Mouse (Mus musculus) yolk sac, embryonic 10.5 days (tissue): ENCODE measurements around the gene Psmd2.

ENCODE experiments used
- DNase-seq: peaks from one replicate; pipeline ENCODE4 v3.0.0-alpha.2; 2017; ENCODE audit warnings: low spot score

The Psmd2 gene

DNA sequence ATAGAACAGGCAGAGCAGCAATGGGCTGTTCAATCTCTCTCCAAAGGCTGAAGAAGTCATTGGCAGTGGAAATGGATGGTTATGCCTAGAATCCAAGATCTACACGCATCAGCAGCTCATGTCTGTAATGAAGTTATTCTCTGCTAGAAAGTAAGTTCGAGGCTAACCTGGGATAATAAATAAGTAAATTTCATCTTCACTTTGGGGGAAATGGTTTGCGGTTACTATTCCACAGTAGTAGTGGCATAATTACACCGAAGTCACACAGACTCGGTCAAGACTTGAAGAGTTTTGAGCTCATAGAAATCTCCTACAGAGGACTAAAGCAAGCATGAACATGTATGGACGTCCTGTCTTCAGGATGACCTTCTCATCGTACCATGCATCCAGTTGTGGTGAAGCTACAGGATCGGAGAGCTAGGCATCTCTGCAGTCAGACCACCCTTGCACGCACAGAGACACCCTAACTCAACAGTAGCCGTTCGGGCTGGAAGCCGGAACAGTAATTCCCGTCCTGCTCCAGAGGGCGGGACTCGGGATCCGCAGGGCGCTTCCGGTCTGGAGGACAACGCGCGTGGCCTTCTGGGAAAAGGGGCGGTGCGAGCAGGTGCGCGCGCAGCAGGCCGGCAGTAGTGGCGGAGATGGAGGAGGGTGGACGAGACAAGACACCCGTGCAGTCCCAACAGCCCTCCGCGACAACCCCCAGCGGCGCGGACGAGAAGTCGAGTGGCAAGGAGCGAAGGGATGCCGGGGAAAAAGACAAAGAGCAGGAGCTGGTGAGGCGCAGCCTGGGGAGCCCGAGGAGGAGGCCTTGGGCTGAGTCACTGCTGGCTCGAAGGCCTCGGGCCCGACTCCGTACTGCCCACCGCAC is at the start of gene Psmd2:
Gene Psmd2, plus strand, starts transcription at position 577 of the 871 bp plus-strand sequence.
- peak; percentile 94 for DNase-seq

DNA sequence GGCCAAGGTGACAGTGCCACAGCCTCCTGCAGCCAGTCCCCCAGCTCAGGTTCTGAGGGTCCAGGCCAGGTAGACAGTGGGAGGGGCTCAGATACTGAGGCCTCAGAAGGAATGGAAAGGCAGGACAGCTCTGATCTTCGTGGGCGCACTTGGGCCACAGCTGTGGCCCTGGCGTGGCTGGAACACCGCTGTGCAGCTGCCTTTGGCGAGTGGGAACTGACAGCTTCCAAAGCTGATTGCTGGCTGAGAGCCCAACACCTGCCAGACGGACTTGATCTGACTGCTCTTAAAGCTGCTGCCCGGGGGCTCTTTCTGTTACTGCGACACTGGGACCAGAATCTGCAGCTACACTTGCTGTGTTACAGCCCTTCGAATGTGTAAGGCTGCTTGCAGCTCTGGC is 46.7 kb upstream of the Psmd2 start:
- DNase-seq: no peak

DNA sequence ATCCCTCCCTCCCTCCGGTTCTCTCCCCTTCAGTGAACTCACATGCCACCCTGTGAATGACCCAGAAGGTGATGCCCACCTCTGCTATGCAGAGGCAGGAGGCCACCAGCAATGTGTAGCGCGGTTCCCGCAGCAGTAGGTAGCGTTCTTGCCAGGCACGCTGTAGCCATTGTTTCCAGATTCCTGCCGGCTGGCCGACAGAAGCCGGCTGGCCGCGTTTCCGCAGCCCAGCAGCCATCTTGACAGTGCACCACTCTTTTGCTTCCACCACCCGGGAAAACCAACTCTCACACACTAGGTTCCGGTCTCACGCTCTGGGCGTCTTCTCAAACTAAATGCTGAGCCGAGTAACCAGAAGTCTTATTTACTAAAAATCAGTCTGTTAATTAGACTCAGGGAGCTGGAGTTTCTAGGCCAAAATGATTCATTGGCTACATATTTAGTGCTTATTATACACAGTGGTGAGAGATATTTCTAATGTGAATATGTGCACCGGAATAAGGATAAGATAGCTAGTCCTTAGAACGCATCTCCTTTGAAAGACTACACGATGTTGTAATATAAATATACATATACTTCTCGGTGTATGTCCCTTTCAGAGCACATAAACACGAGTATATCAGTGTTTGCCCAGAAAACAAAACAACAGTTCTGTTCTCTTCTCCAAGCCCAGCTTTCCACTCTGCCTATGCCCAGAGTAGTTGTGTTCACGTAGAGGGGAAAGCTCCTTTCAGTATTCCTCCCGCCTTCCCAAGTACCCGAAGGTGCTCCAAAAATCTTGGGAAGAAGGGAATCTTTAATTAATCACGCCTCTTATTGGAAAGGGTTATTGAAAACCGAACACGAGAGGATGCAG is 40.7 kb upstream of the Psmd2 start:
- DNase-seq: peak; percentile 86

DNA sequence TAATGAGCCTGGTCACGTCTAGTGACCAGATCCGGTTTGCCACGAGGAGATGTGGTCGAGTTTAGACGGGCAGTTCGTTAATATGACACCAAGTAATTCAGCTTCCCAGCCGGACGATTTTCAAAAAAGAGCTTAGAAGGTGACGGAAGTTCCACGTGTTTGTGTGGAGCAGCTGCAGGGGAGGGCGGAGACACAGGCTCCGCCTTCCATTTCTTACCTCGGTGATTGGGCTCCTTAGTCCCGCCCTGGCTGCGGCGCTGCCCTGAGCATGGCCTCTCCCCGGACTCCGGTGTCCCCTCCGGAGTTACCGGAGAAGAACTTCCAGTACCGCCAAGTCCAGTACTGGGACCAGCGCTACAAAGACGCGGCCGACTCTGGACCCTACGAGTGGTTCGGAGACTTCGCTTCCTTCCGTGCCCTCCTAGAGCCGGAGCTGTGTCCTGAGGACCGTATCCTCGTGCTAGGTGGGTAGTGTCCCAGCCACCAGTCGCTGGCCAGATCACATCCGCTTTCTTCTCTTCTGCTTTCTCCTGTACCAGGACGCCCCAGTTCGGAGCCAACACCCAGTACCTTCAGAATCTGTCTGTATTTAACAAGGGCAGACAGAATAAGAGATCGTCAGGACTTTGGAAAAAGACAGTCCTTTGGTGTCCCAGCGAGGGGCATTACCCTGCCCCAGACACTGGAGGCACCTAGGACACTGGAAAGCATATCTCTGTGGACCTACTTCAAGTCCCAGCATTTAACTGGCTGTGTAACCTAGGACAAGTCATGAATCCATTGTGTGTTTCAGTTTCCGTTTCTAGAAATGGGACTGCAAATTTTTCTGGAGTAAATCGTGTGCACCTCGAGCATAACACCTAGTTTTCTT is 39.9 kb upstream of the Psmd2 start, which contains the start of the genes Eef1akmt4, Gm49333 and Alg3:
Gene Eef1akmt4, plus strand, starts transcription at position 237 of the 871 bp plus-strand sequence.
Gene Gm49333, plus strand, starts transcription at position 254 of the 871 bp plus-strand sequence.
Gene Alg3, minus strand, starts transcription at position 379 of the 871 bp plus-strand sequence.
- peak; percentile 91 for DNase-seq

DNA sequence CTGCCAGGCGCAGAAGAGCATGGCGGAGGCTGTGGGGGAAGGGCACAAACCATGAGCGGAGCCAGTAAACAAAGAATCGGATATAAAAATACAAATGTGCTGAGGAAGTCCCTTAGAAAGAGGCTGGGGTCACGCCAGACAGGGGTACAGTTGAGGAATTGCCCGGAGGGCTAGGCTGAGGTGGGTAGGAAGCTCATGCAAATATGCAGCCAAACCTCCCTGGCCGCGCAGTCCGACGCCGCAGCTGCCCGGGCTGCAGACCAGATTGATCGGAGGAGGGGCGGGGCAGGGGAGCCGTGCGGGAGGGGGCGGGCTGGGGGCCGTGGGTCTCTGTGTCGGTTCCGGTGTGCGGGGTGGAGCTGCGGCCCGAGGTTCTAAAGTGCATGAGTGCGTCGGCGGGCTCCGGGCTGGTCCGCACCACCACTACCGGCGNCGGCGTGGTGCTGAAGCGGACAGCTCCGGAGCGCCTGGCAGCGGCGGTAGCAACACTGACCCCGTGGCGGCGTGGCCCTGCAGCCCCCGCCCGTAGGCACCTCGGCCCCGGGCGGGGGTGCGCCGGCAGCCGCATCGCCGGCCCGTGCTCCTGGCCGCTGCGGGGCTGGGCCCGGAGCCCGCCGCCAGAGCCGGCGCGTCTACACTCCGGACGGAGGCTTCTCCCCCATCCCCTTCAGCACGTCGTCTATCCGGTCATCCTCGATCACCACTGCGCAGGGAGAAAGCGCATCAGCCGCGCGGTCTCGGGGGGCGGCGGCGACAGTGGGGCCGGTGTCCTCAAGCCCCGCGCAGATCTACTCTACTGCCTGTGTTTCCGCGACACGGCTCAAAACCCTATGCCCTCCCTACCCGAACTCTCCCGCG is 31.7 kb upstream of the Psmd2 start:
- DNase-seq: peak; percentile 48

DNA sequence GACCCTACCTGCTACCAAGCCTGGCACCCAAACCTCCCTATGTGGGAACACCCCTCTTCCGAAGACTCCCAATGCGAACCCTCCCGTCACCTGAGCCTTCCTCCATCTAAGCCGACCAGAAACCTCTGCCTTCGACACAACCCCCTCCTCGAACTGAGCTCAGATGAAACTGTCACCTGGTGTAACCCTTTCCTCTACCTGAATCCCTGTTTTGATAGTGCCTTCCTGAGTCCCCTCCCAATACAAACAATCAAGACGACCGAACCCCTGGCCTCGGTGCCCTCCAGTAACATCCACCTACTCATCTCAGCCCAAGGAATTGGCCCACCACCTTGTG is 31.1 kb upstream of the Psmd2 start:
- DNase-seq: no peak

DNA sequence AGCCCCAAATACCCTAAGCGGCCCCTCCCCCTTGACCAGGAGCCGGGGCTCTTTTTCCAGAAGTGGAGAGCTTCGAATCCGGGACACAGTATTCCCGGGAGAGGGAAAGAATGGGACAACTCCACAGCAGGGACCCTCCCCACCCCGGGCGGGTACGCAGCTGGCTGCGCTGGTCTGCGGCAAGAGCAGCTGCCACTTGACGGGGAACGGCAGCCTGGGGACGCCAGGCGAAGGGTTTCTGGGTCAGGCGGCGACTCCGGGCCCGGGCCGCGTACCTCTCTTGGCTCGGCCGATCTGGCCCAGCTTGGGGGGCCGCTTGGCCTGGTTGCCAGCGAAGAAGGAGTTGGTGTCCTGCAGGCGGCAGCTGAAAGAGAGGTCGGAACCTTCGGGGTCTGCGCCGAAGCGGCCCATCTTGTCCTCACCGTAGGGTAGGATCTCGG is 30.7 kb upstream of the Psmd2 start:
- no peak for DNase-seq

DNA sequence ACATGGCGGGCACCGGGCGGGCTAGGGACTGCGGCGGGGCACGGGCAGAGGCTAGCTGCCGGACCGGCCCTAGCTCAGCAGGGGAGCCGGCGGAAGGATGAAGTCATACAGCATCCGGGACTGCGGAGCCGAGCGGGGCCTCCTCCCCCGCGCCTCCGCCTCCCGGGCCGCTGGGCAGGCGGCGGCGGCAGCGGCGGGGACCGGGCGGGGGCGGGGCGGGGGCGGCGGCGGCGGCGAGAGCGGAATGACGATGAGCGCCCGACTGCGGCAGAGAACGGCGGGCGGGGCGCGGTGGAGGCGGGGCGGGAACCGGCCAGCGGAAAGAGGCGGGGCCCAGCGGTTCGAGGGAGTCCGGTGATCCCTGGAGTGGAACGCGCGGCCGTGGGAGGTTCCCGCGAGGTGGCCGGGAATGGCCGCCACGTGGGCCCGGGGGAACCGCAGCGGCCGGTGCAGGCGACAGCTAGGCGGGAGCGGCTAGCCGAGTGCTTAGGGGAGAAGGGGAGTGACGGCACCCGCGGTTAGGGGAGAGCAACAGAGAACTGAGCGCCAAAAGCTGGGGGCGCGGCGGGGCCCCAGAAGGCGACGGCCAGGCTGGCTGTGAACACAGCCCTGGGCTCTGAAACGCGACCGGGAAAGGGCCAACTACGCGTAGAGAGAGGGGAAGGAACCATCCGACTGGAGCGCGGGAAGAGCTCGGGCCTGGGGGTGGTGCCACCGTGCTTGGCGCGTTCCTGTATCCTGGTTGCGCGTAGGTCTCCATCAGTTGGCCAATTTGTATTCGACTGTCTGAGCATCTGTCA is 30.1 kb upstream of the Psmd2 start, which contains the start of gene Camk2n2:
Gene Camk2n2, minus strand, starts transcription at position 97 of the 800 bp plus-strand sequence.
- peak; percentile 63 for DNase-seq

DNA sequence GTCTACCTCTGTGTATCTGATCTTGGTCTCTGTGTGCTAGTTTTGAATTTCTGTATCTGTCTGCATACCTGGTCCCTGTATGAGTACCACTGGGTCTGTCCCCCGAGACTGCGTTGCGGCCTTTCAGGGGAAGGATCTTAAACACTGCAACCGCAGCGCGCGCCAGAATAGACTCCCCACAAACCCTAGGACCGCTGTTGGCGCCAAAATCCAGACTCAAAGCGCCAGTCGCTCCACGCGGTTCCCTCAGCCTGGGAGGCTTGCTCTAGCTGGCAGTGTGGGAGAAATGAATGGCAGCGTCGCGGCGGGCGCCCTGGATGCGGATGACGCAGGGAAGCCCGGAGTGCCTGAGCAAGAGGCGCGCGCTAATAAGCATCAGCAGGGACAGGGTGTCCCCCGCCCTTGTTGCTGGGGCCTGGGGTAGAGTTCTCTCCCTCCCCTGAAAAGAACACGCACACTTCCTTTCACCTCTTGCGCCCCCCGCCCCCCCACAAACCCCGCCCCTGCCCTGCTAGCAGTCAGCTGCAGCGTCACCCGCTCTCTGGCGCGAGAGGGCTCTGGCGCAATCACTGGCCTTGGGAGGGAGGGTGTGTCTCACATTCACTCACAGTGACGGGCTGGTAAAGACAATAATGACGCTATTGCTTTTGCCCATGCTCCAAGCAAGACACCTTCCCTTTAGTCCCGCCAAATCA is 29.3 kb upstream of the Psmd2 start:
- DNase-seq: peak; percentile 80

DNA sequence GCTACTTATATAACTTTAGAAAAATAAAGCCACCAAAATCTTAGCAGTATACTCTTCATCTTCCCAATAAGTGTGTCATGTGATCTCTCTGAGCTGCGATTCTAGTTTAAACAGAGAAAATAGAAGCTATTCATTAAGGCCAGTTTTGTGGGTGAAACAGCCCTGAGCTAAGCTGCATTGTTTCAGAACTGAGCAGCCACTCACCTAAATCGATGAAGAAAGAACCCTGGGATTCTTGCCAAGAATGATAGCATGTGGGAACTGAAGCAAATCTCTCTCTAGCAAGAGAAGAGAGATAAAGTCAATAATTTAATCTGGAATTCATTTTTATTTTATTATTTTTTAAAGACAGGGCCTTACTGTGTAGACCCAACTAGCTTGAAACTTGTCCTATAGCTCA is 28.2 kb upstream of the Psmd2 start:
- no peak for DNase-seq

DNA sequence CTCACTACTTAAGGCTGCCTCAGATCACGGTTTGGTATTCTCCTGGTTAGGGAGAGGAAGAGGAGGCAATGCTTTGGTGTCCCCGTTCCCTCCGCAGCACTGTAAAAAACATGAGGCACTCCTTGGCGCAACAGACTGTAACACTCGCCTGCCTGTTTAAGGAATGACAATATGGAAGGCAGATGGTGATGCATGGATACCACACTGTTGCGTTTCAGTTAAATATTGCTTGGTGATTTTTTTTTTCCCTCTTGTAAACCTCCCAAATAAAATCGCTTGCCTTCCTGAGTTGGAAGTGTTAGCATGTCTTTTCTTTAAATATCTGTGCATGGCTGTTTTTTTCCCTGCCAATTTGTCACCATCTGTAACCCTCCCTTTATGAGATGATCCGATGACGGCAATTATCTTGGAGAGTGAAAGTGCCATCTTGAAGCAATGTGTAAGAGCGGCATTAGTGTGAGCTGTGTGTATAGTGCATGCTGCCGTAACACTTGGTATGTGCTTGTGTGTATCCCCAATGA is 22.5 kb upstream of the Psmd2 start:
- DNase-seq: no peak

DNA sequence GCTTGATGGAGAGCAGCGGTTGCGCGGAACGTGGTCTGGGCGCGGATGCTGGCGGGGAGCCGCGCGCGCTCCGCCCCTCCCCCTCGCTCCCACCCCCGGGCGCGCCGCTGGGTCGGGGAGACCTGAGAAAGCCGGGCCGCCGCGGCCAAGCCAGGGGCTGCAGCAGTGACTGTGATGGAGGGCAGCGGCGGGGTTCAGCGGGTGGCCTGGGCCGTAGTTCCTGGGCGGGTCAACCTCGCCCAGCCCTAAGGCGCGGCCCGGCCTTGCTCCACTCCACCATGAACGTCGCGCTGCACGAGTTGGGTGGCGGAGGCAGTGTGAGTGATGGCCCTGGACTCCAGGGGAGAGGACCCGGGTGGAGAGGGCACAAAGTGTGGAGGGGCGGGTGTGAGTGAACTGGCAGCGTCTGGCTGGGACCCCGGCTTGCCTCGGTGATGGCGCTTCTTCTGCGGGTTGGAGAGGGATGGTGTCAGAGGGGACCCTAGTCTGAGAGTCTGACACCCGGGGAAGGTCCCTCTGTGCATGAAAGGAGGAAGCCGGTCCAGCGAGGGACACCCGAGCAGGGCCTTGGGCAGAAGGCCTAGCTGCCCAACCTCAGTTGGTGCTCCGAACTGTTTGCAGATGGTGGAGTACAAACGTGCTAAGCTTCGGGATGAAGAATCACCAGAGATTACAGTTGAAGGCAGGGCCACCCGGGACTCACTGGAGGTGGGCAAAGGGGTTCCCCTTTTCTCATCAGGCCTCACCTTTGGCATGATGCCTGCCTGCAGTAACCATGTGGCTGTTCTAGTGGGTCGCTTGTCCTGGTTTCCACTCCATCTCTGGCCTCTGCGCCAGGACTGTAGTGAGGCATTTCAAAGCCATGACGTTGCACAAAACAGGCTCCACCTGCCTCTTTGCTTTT is 21.5 kb upstream of the Psmd2 start, which contains the start of gene Ece2:
Gene Ece2, plus strand, starts transcription at position 98 of the 904 bp plus-strand sequence.
- DNase-seq: no peak

DNA sequence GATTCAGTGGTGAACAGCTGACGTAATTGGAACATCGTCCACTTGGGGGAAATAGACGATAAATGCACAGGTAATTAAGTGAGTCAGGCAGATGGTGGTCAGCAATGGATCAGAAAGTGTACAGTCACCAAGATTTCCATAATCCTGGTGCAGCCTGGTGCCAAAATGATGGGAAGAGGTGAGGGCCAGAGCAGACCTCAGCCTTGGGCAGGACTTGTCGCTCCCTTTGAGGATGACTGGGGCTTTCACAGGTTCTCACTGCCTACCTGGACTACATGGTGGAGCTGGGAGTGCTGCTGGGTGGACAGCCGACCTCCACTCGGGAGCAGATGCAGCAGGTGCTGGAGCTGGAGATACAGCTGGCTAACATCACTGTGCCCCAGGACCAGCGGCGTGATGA is 14.0 kb upstream of the Psmd2 start:
- no peak for DNase-seq

DNA sequence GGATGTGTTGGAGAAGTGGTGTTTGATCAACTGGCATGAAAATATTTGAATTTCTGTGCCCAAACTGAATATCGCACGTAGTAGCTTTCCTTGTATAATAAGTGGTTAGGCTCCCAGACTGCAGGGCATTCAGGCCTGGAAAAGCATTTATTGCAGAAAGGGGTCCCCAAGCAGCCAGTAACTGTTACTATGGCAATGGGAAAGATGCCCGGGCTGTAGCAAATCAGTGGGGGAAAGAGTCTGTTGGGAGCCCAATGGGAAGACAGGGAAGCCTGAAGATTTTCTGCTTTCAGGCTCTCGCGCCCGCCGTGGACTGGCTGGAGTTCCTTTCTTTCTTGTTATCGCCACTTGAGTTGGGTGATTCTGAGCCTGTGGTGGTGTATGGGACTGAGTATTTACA is 13.1 kb upstream of the Psmd2 start:
- no peak for DNase-seq

DNA sequence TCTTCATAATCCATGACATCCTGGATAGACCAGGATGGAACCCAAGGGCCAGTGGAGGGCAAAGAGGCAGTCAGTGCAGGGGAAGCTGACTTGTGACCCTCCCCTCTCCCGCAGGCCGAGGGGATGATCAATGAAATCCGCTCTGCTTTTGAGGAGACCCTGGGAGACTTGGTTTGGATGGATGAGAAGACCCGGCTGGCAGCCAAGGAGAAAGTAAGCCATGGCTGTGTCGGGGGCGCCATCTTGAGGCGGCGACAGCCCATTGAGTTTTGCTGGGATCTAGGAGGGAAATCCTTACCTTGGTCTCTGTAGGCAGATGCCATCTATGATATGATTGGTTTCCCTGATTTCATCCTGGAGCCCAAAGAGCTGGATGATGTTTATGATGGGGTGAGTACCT is 9.3 kb upstream of the Psmd2 start:
- DNase-seq: peak; percentile 37

DNA sequence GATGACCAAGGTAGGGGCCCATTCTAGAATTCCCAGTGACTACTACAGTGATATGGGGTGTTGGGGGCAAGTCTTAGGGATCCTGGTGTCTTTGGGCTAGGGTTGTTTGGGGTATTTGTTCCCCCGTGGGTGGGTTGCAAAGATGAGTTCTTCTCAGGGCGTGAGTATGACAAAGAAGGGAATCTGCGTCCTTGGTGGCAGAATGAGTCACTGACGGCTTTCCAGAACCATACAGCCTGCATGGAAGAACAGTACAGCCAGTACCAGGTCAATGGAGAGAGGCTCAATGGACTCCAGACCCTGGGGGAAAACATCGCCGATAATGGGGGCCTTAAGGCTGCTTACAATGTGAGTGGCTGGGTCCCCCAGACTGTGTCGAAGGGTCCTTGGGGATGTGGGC is 7.5 kb upstream of the Psmd2 start:
- DNase-seq: no peak

DNA sequence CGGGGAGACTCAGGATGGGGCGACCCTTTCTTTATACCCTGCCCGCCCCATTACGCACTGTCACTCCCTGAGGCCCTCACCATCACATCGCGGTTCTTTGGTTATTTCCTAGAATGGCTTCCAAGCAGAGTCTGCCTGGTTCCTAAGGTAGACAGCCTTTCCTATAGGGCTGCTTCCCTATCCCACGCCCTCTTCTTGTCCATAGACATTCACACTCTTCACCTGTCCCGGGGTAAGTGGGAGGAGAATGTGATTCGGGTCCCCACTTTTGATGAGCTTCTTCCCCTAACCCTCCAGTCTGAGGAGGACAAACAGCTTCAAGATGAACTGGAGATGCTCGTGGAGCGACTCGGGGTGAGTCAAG is 477 bp downstream of the Psmd2 start:
- no peak for DNase-seq

DNA sequence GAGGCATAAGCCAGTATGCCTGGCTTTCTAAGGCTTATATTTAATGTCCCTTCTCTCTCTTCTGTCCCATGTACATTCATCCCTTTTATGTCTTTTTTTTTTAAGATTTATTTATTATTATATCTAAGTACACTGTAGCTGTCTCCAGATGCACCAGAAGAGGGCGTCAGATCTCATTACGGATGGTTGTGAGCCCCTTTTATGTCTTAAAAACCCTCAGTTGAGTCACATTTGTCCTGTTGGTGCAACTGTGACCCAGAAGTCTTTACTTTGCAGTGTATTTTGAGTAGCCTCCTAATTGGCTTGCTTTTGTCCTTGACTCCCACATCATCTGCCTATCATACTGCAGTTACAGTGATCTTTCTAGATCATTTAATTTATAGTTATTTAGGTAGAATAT is 1.9 kb downstream of the Psmd2 start:
- DNase-seq: no peak
